Mouse (Mus musculus) kidney, embryonic 14.5 days (tissue): Measurements from ENCODE around the gene Sema6d. TPM values are rescaled to one million over a fixed set of nuclear protein-coding genes. Genes with fewer than 3 reads are reported as not detected.

ENCODE experiments used
- ATAC-seq: fragments of 200-750 bp; cut with Nextera tagmentation; 2 replicates; pipeline ENCODE4 v1.8.0; 2017; ENCODE audit warnings: moderate number of reproducible peaks, mild to moderate bottlenecking, moderate TSS enrichment, moderate library complexity; ENCODE audit not compliant: low FRiP score, low TSS enrichment
- H3K27ac ChIP-seq: fragments of 300-500 bp; sonication (generic); 2 replicates; pipeline ENCODE4 v1.5.1; 2014; ENCODE audit warnings: low read depth, mild to moderate bottlenecking, low read length, moderate library complexity, mixed read lengths
- H3K27me3 ChIP-seq: fragments of 300-500 bp; sonication (generic); 2 replicates; pipeline ENCODE4 v1.6.1; 2014; ENCODE audit warnings: mild to moderate bottlenecking, low read length; ENCODE audit not compliant: control insufficient read depth, insufficient read depth
- H3K36me3 ChIP-seq: fragments of 300-500 bp; sonication (generic); 2 replicates; pipeline ENCODE4 v1.6.1; 2014; ENCODE audit warnings: low read length, mixed read lengths; ENCODE audit not compliant: control insufficient read depth, insufficient read depth
- H3K4me1 ChIP-seq: fragments of 300-500 bp; sonication (generic); 2 replicates; pipeline ENCODE4 v1.6.1; 2014; ENCODE audit warnings: low read length, mixed read lengths; ENCODE audit not compliant: control insufficient read depth, insufficient read depth
- H3K4me2 ChIP-seq: fragments of 300-500 bp; sonication (generic); replicated peaks from 2 replicates; pipeline ENCODE4 v1.6.1; 2014; ENCODE audit warnings: low read depth, mild to moderate bottlenecking, low read length
- H3K4me3 ChIP-seq: fragments of 300-500 bp; sonication (generic); 2 replicates; pipeline ENCODE4 v1.5.1; 2014; ENCODE audit warnings: mild to moderate bottlenecking, low read length
- H3K9ac ChIP-seq: fragments of 300-500 bp; sonication (generic); 2 replicates; pipeline ENCODE4 v1.6.1; 2014; ENCODE audit warnings: low read depth, mild to moderate bottlenecking, low read length, moderate library complexity
- H3K9me3 ChIP-seq: fragments of 300-500 bp; sonication (generic); 2 replicates; pipeline ENCODE4 v1.6.1; 2016; ENCODE audit warnings: low read length; ENCODE audit not compliant: control insufficient read depth
- WGBS: fragments of 180-500 bp; shearing (Covaris S2); extraction: QIAGEN DNeasy Blood & Tissue Kit; methylation state at CpG from one replicate; pipeline ENCODE4 v1.1.7; 2014; 5-methylcytosine and 5-hydroxymethylcytosine counted together
- polyA plus RNA-seq: library from polyadenylated mRNA; unstranded; fragments of >200 nt; fragmentation: Nextera tagmentation; extraction: Ambion mirVana; gene quantifications from 2 replicates; pipeline ENCODE4 v1.2.1, GENCODE M21; 2014

Sema6d gene
- polyA plus RNA-seq, 1 experiment from 2014 or later: 11.8 TPM

DNA sequence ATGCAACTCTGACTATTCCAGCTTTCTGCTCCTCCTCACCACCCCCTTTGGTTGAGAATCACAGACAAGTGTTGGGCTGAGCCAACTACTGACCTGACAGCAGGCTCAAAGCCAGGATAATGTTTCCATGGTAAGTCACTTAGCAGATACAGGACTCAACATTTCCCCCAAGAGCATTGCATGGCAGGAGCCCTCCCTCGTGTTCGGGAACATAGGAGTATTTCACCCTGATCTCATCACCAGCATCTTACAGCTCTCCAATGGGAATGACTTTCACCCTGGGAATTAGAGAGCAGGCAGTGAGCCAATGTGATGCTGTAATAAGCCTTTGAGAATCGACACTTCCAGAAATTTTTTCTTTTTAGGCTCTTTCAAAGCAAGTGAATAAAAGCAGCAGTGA lies 432.7 kb downstream of the Sema6d start:
- no peak overlapping the region for H3K27ac ChIP-seq
- 75% methylated on average over 3 of the region's 3 CpGs for WGBS
- no peaks in the 10 kb centered on the region for H3K27me3 ChIP-seq
- no peaks in the 10 kb centered on the region for H3K9me3 ChIP-seq
- H3K9ac ChIP-seq: no peak overlapping the region
- H3K36me3 ChIP-seq: no peaks in the 10 kb centered on the region
- ATAC-seq: no peak
- H3K4me3 ChIP-seq: no peak overlapping the region
- H3K4me2 ChIP-seq: no peak overlapping the region
- H3K4me1 ChIP-seq: no peaks in the 10 kb centered on the region

- ATAC-seq: no peak
- WGBS: 89% methylated on average over 6 of the region's 6 CpGs
- H3K4me3 ChIP-seq: no peak overlapping the region
- H3K9me3 ChIP-seq: no peaks in the 10 kb centered on the region
- no peak overlapping the region for H3K4me2 ChIP-seq
- H3K36me3 ChIP-seq: no peaks in the 10 kb centered on the region
- H3K27me3 ChIP-seq: no peaks in the 10 kb centered on the region
- H3K27ac ChIP-seq: no peak overlapping the region
- H3K9ac ChIP-seq: no peak overlapping the region
- no peaks in the 10 kb centered on the region for H3K4me1 ChIP-seq
Observed at GRCm38 (mm10) chr2:124523667-124524066, 433.9 kb downstream of the Sema6d start.

DNA sequence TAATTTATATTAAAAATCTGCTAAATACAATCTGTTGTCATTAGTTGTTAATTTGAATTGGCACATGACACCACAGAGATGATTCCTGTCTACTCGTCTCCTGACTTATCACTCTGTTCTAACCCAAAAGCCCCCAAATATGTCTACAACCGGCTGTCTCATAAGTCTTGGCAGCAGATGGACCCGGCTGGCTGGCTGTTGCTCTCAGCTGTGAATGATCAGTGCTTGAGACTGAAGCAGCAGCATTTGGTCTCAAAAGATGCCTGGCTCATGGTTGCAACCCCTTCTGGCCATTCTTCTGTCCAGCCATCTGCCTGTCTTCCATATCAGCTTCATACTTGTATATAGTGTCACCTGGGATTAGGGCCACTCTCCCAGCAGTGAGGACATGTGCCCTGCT lies 434.4 kb downstream of the Sema6d start:
- H3K9ac ChIP-seq: no peak overlapping the region

GRCm38 (mm10) chr2:124527641-124528040 lies 437.9 kb downstream of the Sema6d start:
- 88% methylated on average over 3 of the region's 3 CpGs for WGBS
- no peak overlapping the region for H3K9ac ChIP-seq
- no peaks in the 10 kb centered on the region for H3K36me3 ChIP-seq
- no peaks in the 10 kb centered on the region for H3K9me3 ChIP-seq
- H3K4me1 ChIP-seq: no peaks in the 10 kb centered on the region
- H3K27me3 ChIP-seq: no peaks in the 10 kb centered on the region
- H3K4me3 ChIP-seq: no peak overlapping the region
- no peak overlapping the region for H3K27ac ChIP-seq
- H3K4me2 ChIP-seq: no peak overlapping the region
- no peak for ATAC-seq

More for the DNA sequence above, 434.4 kb downstream of the Sema6d start:
- 77% methylated on average over 3 of the region's 3 CpGs for WGBS
- Histone ChIP-seq H3K36me3 (no peaks in the 10 kb centered on the region), H3K27ac (no peak overlapping the region), H3K9me3 (no peaks in the 10 kb centered on the region), H3K27me3 (no peaks in the 10 kb centered on the region), H3K4me2 (no peak overlapping the region), H3K4me1 (no peaks in the 10 kb centered on the region), H3K4me3 (no peak overlapping the region)
- ATAC-seq: no peak

GRCm38 (mm10) chr2:124530441-124530840 lies 440.7 kb downstream of the Sema6d start:
- WGBS: 95% methylated on average over 2 of the region's 2 CpGs
- no peaks in the 10 kb centered on the region for H3K36me3 ChIP-seq
- H3K4me1 ChIP-seq: no peaks in the 10 kb centered on the region
- no peak overlapping the region for H3K4me3 ChIP-seq
- H3K9ac ChIP-seq: no peak overlapping the region
- no peaks in the 10 kb centered on the region for H3K27me3 ChIP-seq
- no peak overlapping the region for H3K27ac ChIP-seq
- H3K4me2 ChIP-seq: no peak overlapping the region
- no peak for ATAC-seq
- no peaks in the 10 kb centered on the region for H3K9me3 ChIP-seq

GRCm38 (mm10) chr2:124531062-124531461 lies 441.3 kb downstream of the Sema6d start:
- no peaks in the 10 kb centered on the region for H3K27me3 ChIP-seq
- no peak for ATAC-seq
- 35% methylated on average over 4 of the region's 4 CpGs for WGBS
- no peak overlapping the region for H3K27ac ChIP-seq
- no peaks in the 10 kb centered on the region for H3K9me3 ChIP-seq
- no peak overlapping the region for H3K9ac ChIP-seq
- no peak overlapping the region for H3K4me2 ChIP-seq
- no peaks in the 10 kb centered on the region for H3K36me3 ChIP-seq
- no peak overlapping the region for H3K4me3 ChIP-seq
- H3K4me1 ChIP-seq: no peaks in the 10 kb centered on the region

GRCm38 (mm10) chr2:124532906-124533305 lies 443.1 kb downstream of the Sema6d start:
- Histone ChIP-seq H3K4me2 (no peak overlapping the region), H3K4me3 (no peak overlapping the region), H3K27ac (no peak overlapping the region), H3K36me3 (no peaks in the 10 kb centered on the region), H3K9me3 (no peaks in the 10 kb centered on the region), H3K4me1 (no peaks in the 10 kb centered on the region), H3K9ac (no peak overlapping the region), H3K27me3 (no peaks in the 10 kb centered on the region)
- WGBS: 96% methylated on average over 3 of the region's 3 CpGs
- ATAC-seq: no peak

DNA sequence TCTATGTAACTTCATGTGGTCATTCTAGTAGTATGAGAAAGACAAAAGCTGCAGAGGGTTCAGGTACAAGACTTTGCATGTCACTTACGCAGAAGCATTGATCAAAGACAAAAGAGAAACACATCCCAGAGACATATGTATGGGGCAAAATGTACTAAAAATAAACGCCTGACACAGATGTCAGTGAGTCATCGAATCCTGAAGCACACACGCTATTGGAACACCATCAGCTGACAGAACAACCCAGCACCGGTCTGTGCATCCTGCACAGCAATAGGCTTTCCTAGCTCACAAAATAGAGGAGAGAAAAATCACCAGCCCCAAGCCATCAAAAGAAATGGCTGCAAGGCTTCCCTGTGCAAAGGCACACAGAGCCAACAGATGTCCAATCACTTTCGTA lies 443.8 kb downstream of the Sema6d start:
- no peak overlapping the region for H3K9ac ChIP-seq
- H3K27me3 ChIP-seq: no peaks in the 10 kb centered on the region
- no peaks in the 10 kb centered on the region for H3K4me1 ChIP-seq
- no peaks in the 10 kb centered on the region for H3K36me3 ChIP-seq
- H3K4me2 ChIP-seq: no peak overlapping the region
- no peak for ATAC-seq
- no peak overlapping the region for H3K27ac ChIP-seq
- no peaks in the 10 kb centered on the region for H3K9me3 ChIP-seq
- no peak overlapping the region for H3K4me3 ChIP-seq
- WGBS: 88% methylated on average over 6 of the region's 6 CpGs

DNA sequence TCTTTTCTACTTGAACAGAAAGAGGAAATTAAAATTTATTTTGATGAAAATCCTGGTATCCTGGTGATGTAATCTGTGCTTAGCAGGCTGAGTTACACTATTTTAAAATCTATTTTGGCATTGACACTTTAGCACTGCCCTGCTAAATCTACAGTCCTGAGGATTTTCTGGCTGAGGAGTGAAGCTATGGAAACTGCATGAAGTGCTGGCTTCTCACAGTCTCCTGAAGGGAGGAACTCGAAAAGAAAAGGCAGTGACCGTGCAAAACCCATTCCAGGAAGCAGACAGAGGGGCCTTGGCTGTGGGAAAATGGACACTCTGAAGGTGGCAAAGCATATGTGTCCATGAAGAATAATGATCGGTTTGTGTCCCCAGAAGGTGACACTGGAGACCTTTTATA lies 460.5 kb downstream of the Sema6d start:
- ATAC-seq: no peak
- Histone ChIP-seq H3K4me3 (no peak overlapping the region), H3K9ac (no peak overlapping the region), H3K36me3 (no peaks in the 10 kb centered on the region), H3K27ac (no peak overlapping the region), H3K27me3 (no peaks in the 10 kb centered on the region), H3K4me2 (no peak overlapping the region), H3K9me3 (no peaks in the 10 kb centered on the region), H3K4me1 (no peaks in the 10 kb centered on the region)
- WGBS: 60% methylated on average over 3 of the region's 3 CpGs
